Mouse (Mus musculus): ENCODE results near the gene Olfr90.

Gene Olfr90

DNA sequence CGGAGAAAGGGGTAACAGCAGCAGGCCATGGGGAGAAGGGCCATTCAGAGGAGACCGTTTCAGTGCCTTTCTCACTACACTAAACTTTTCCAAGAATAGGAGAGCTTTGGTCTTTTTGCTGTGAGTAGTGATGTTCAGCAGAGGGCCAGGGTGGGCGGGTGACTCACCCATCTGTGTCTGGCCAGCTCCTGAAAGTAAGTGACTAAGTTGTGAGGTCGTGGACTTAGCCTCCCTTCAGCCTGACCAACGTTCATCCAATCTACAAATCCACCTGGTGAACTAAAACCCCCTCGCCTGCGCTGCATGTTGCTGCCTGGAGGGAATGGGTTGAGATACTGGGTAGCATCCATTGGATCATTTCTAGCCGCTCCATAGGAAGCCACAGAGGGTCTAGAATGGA is 18.2 kb downstream of the Olfr90 start:
- ChIA-PET POLR2A (interaction anchor here (0.6 to 31.8 kb wide), 20 partner anchors 2 to 142 kb away, joined by 3 to 863 read pairs (median 4); partner anchors contain the start of gene Gabbr1 (in 2 of the 4)), CTCF (interaction anchor here in 2 of 4 experiments (0.7 to 1.5 kb wide), 3 partner anchors 20 to 246 kb away, joined by 3 to 9 read pairs (median 3); no protein-coding TSS in a partner anchor)

DNA sequence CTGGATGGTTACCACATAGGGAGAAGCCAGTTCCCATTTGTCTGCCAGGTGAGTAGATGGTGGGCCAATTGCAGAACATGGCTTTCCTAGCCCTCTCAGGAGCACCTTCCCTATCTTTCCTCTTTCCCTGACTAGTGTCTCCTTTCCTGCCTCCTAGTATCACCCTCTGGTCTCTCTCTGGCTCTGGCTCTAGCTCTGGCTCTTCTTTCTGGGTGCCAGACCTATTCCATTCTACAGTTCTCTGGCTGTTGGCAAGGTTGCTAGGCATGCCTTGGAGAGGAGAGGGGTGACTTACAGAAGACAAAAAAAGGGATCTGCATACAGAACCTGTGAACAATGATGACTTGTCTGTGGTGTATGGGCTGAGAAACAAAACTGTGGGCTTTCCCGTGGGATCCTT is 20.4 kb downstream of the Olfr90 start:
- ChIA-PET POLR2A (interaction anchor here in 2 of 4 experiments (1.1 to 31.8 kb wide), 6 partner anchors 5 to 93 kb away, joined by 3 to 863 read pairs (median 12); partner anchors contain the start of genes Gabbr1 (in 1 of the 2) and Olfr93 (in 1 of the 2)), CTCF (interaction anchor here in 1 of 4 experiments (1.4 kb wide), 1 partner anchor 18 kb away, joined by 6 read pairs; no protein-coding TSS in a partner anchor)

GRCm38 (mm10) chr17:37065993-37066392 is 22.3 kb downstream of the Olfr90 start:
- ChIA-PET POLR2A (interaction anchor here in 3 of 4 experiments (0.6 to 31.8 kb wide), 7 partner anchors 7 to 127 kb away, joined by 3 to 863 read pairs (median 4); partner anchors contain the start of gene Gabbr1 (in 1 of the 3)), CTCF (interaction anchor here in 1 of 4 experiments (0.7 kb wide), 2 partner anchors 46 to 1259 kb away, joined by 3 read pairs; no protein-coding TSS in a partner anchor)

- CTCF ChIA-PET = interaction anchor here in 3 of 4 experiments (0.6 to 1.0 kb wide), 7 partner anchors 8 to 1480 kb away, joined by 3 to 11 read pairs (median 3); partner anchors contain the start of gene Gabbr1 (in 1 of the 3)
Observed at GRCm38 (mm10) chr17:37063686-37064495, 24.4 kb downstream of the Olfr90 start.

GRCm38 (mm10) chr17:37063063-37063462 is 25.2 kb downstream of the Olfr90 start:
- ChIA-PET CTCF (interaction anchor here (0.5 to 2.1 kb wide), 10 partner anchors 9 to 1479 kb away, joined by 3 to 6 read pairs (median 3); partner anchors contain the start of gene Gabbr1 (in 1 of the 4)), POLR2A (interaction anchor here (0.6 to 31.8 kb wide), 28 partner anchors 5 to 218 kb away, joined by 3 to 863 read pairs (median 5); partner anchors contain the start of genes Gabbr1 (in 2 of the 4), Ppp1r11 (in 1 of the 4) and Zfp57 (in 1 of the 4))

More at GRCm38 (mm10) chr17:37063686-37064495, 24.4 kb downstream of the Olfr90 start:
- POLR2A ChIA-PET = interaction anchor here (0.6 to 31.8 kb wide), 31 partner anchors 6 to 1908 kb away, joined by 3 to 863 read pairs (median 5); partner anchors contain the start of genes Gabbr1 (in 1 of the 4), Ppp1r11 (in 1 of the 4) and Zfp57 (in 1 of the 4)

GRCm38 (mm10) chr17:37062101-37062641 is 26.1 kb downstream of the Olfr90 start:
- CTCF ChIA-PET = interaction anchor here in 3 of 4 experiments (0.5 to 2.1 kb wide), 9 partner anchors 12 to 148 kb away, joined by 3 to 6 read pairs (median 3); no protein-coding TSS in a partner anchor

DNA sequence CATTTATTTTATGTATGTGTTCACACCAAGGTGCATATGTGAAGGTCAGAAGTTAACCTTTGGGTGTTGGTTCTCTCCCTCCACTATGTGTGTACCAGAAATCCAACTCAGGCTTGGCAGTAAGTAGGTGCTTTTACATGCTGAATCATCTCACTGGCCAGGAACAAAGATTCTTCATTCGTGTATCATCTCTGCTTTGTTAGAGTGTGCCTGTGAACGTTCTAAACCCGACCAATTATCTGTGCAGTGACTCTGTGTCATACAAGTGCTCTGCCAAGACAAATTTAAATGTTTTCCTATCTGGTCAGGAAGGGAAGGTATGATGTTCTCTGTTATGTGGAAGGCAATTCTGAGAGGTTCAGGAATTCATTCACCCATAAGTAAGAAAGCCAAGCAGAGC is 26.9 kb downstream of the Olfr90 start:
- ChIA-PET POLR2A (interaction anchor here in 3 of 4 experiments (0.7 to 31.8 kb wide), 22 partner anchors 3 to 1240 kb away, joined by 3 to 863 read pairs (median 4); partner anchors contain the start of genes Gabbr1 (in 3 of the 3), Ier3 (in 1 of the 3) and Ppp1r11 (in 1 of the 3)), CTCF (interaction anchor here in 2 of 4 experiments (0.9 to 2.1 kb wide), 7 partner anchors 11 to 147 kb away, joined by 3 to 6 read pairs (median 3); no protein-coding TSS in a partner anchor)

More at GRCm38 (mm10) chr17:37062101-37062641, 26.1 kb downstream of the Olfr90 start:
- POLR2A ChIA-PET = interaction anchor here in 3 of 4 experiments (0.6 to 31.8 kb wide), 22 partner anchors 4 to 139 kb away, joined by 3 to 863 read pairs (median 4); partner anchors contain the start of genes Gabbr1 (in 2 of the 3) and Ppp1r11 (in 1 of the 3)

GRCm38 (mm10) chr17:37056957-37057356 is 31.3 kb downstream of the Olfr90 start:
- ChIA-PET POLR2A (interaction anchor here (0.6 to 31.8 kb wide), 10 partner anchors 9 to 32 kb away, joined by 3 to 863 read pairs (median 4); no protein-coding TSS in a partner anchor), CTCF (interaction anchor here in 1 of 4 experiments (0.6 to 0.7 kb wide), 2 partner anchors 39 to 146 kb away, joined by 3 to 5 read pairs; no protein-coding TSS in a partner anchor)

DNA sequence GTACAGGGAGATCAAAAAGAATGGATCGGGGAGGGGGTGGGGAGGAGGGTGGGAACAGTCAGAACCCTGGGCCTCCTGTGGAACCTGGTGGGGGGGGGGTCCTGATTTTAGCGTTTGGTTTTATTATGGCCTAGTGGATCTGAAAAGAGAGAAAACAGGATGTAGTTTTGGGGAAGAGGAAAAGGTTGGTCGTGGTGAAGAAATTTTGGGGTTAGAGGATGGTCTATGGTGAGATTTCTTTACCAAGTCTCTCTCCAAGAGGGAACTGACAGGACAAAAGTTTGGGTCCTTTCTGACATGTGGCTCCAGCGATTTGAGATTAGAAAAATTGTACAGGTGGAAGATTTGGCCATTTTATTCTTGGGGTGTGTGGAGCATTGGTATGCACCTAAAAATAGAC is 36.6 kb downstream of the Olfr90 start:
- POLR2A ChIA-PET = interaction anchor here (0.6 to 31.8 kb wide), 25 partner anchors 10 to 105 kb away, joined by 3 to 863 read pairs (median 15); partner anchors contain the start of genes 2410137M14Rik (in 1 of the 4) and Zfp57 (in 1 of the 4)
- CTCF ChIA-PET = interaction anchor here in 1 of 4 experiments (0.8 to 2.6 kb wide), 3 partner anchors 23 to 138 kb away, joined by 3 to 9 read pairs (median 6); no protein-coding TSS in a partner anchor

- POLR2A ChIA-PET = interaction anchor here (0.6 to 31.8 kb wide), 70 partner anchors 9 to 816 kb away, joined by 3 to 863 read pairs (median 5); partner anchors contain the start of genes 2410137M14Rik (in 2 of the 4), H2-M5 (in 2 of the 4), Mog (in 1 of the 4) and Trim15 (in 1 of the 4)
- CTCF ChIA-PET = interaction anchor here (0.5 to 2.6 kb wide), 19 partner anchors 9 to 225 kb away, joined by 3 to 20 read pairs (median 5); partner anchors contain the start of gene Zfp57 (in 1 of the 4)
Observed at GRCm38 (mm10) chr17:37050876-37051275, 37.4 kb downstream of the Olfr90 start.

GRCm38 (mm10) chr17:37050399-37050798 is 37.9 kb downstream of the Olfr90 start:
- CTCF ChIA-PET = interaction anchor here (0.6 to 2.6 kb wide), 43 partner anchors 9 to 224 kb away, joined by 3 to 20 read pairs (median 4); partner anchors contain the start of gene Zfp57 (in 1 of the 4)
- POLR2A ChIA-PET = interaction anchor here (0.5 to 31.8 kb wide), 95 partner anchors 9 to 1377 kb away, joined by 3 to 863 read pairs (median 5); partner anchors contain the start of genes H2-M5 (in 2 of the 4), Mog (in 2 of the 4), Zfp57 (in 2 of the 4) and 2410137M14Rik (in 1 of the 4)

- ChIA-PET POLR2A (interaction anchor here in 3 of 4 experiments (0.5 to 31.8 kb wide), 96 partner anchors 9 to 1376 kb away, joined by 3 to 863 read pairs (median 5); partner anchors contain the start of genes H2-M5 (in 2 of the 3), Mog (in 2 of the 3), Zfp57 (in 2 of the 3) and 2410137M14Rik (in 1 of the 3)), CTCF (interaction anchor here (0.6 to 2.6 kb wide), 45 partner anchors 10 to 224 kb away, joined by 3 to 20 read pairs (median 4); partner anchors contain the start of gene Trim26 (in 1 of the 4))
Observed at GRCm38 (mm10) chr17:37049570-37050310, 38.6 kb downstream of the Olfr90 start.

GRCm38 (mm10) chr17:37048383-37048782 is 39.9 kb downstream of the Olfr90 start:
- CTCF ChIA-PET = interaction anchor here in 2 of 4 experiments (0.6 to 1.0 kb wide), 4 partner anchors 14 to 151 kb away, joined by 3 to 4 read pairs (median 3); no protein-coding TSS in a partner anchor
- POLR2A ChIA-PET = interaction anchor here in 3 of 4 experiments (0.6 to 31.8 kb wide), 20 partner anchors 8 to 211 kb away, joined by 3 to 863 read pairs (median 5); partner anchors contain the start of gene Trim26 (in 1 of the 3)

GRCm38 (mm10) chr17:37047981-37048380 is 40.3 kb downstream of the Olfr90 start:
- CTCF ChIA-PET = interaction anchor here in 3 of 4 experiments (0.6 to 1.0 kb wide), 8 partner anchors 14 to 1344 kb away, joined by 3 to 14 read pairs (median 3); no protein-coding TSS in a partner anchor
- POLR2A ChIA-PET = interaction anchor here (0.6 to 31.8 kb wide), 23 partner anchors 9 to 211 kb away, joined by 3 to 863 read pairs (median 5); partner anchors contain the start of gene Trim26 (in 1 of the 4)

- ChIA-PET POLR2A (interaction anchor here (0.6 to 31.8 kb wide), 30 partner anchors 8 to 210 kb away, joined by 3 to 863 read pairs (median 5); partner anchors contain the start of genes Trim26 (in 1 of the 4) and Zfp57 (in 1 of the 4)), CTCF (interaction anchor here in 2 of 4 experiments (0.6 to 1.0 kb wide), 4 partner anchors 26 to 1344 kb away, joined by 3 to 14 read pairs (median 4); no protein-coding TSS in a partner anchor)
Observed at GRCm38 (mm10) chr17:37047332-37047976, 40.8 kb downstream of the Olfr90 start.

Data from embryonic stem cell, embryonic (primary cell).